Mouse (Mus musculus) kidney, adult 11 months (tissue): ENCODE data around the gene Olfr984.

Experiments used
- DNase-seq: peaks from one replicate; pipeline ENCODE4 v3.0.0; 2022

Olfr984 gene

GRCm38 (mm10) chr9:40114106-40114505, at the start of gene Olfr984:
Gene Olfr984, minus strand, starts transcription at chr9:40114206.
- no peak for DNase-seq

GRCm38 (mm10) chr9:40155118-40155644, 41.2 kb upstream of the Olfr984 start:
- no peak for DNase-seq

GRCm38 (mm10) chr9:40141544-40141943, 27.5 kb upstream of the Olfr984 start:
- DNase-seq, result no peak

DNA sequence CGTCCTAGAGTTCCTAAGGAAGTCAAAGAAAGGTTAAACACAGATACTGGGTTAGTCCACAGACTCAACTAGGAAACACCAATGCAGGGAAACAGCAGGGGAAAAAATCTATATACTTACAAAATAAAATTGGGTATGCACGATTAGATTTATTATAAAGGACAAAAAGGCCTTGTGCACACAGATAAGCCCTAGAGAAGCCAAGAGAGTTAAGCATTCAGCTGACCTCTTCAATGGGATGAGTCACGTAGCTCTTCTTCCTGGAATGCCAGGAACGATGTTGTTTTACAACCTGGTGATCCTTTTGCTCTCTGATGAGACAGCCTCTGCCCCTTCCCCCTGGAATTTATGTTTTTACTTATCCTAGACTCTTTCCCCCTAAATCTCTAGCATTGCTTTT, 25.5 kb upstream of the Olfr984 start:
- no peak for DNase-seq

- no peak for DNase-seq
Observed at GRCm38 (mm10) chr9:40136987-40137688, 23.1 kb upstream of the Olfr984 start.

- no peak for DNase-seq
Observed at GRCm38 (mm10) chr9:40130556-40130955, 16.6 kb upstream of the Olfr984 start.

- no peak for DNase-seq
Observed at GRCm38 (mm10) chr9:40130084-40130483, 16.1 kb upstream of the Olfr984 start, which contains the start of gene Olfr985. Gene Olfr985, minus strand, starts transcription at chr9:40130184.

- no peak for DNase-seq
Observed at GRCm38 (mm10) chr9:40117287-40117659, 3.3 kb upstream of the Olfr984 start.

- DNase-seq, result peak; percentile 8
Observed at GRCm38 (mm10) chr9:40116645-40117286, 2.8 kb upstream of the Olfr984 start.

DNA sequence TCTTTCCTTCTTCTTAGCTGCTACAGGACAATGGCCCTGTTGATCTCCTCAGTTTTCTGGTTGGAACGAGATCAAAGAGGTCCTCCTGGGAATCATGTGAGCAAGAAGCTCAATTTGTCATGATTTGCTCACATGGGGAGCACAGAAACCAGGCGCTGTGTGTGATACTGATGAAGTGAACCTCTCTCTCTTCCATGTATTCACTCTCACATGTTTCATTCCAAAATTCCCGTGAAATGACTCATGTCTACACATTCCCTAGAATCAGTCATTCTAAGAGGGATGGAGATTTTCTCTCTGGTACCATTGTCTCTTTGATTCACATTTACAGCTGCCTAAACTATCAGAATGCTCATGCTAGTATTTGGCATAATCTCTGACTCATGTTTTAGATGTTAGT, 19.2 kb downstream of the Olfr984 start:
- no peak for DNase-seq

- no peak for DNase-seq
Observed at GRCm38 (mm10) chr9:40093495-40093894, 20.5 kb downstream of the Olfr984 start, which contains the start of gene Olfr983. Gene Olfr983, minus strand, starts transcription at chr9:40093595.

DNA sequence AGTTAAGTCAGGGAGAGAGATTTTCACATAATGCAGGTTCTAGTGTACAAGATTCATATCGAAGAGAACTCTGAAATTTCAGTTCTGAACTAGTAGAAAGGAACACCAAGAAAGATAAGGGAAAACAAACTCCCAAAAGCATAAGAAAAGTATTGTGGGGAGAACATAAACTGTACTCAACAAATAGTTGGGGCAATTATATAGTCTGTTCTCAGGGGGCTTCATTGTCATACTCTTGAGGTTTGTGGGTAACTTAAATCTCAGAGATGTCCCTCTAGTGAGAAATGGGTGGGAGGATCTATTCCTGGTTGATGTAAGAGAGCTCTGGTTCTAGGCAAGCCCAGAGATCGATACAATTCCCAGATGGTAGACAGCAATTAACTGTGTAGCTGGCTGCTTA, 40.5 kb downstream of the Olfr984 start, which contains the start of gene Olfr982:
TSS of gene Olfr982 (plus strand) at position 301 of the 400 bp plus-strand sequence.
- DNase-seq, result no peak

DNA sequence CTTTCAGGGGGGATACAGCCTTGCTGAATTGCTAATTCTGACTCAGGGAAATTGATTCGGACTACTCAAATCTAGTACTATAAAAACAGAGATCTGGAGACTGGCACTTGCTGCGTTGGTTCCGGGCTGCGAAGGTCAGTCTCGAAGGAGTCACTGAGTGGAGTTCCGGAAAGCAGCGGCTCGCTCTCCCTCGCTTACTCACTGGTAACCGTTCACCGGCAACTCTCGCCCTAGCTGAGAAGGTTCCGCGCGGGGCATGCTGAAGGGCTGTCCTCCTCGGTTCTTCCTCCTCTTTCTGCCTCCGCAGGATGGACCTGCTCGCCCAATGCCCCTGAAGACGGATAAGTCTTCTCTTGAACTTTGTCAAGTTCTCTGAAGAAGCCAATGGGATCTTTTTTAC, 63.9 kb downstream of the Olfr984 start:
- no peak for DNase-seq
